Mouse (Mus musculus) limb, embryonic 13.5 days (tissue): ENCODE data around the gene Dnah2. TPM values are rescaled to one million over a fixed set of nuclear protein-coding genes. Genes with fewer than 3 reads are reported as not detected.
"Not testable (repeated sequence)": the region's sequence is repeated elsewhere in the genome, so short reads cannot be mapped to it uniquely, and the experiment has no call there.

ENCODE experiments used
- ATAC-seq: fragments of 200-750 bp; cut with Nextera tagmentation; 2 replicates; pipeline ENCODE4 v1.8.0; 2017; ENCODE audit warnings: low read depth, moderate number of reproducible peaks, moderate TSS enrichment; ENCODE audit not compliant: low FRiP score
- H3K27ac ChIP-seq: fragments of 300-500 bp; sonication (generic); 2 replicates; pipeline ENCODE4 v1.5.1; 2015; ENCODE audit warnings: inconsistent platforms, mild to moderate bottlenecking, moderate library complexity
- H3K27me3 ChIP-seq: fragments of 300-500 bp; sonication (generic); 2 replicates; pipeline ENCODE4 v1.6.1; 2015; ENCODE audit warnings: mild to moderate bottlenecking, inconsistent platforms
- H3K36me3 ChIP-seq: fragments of 300-500 bp; sonication (generic); 2 replicates; pipeline ENCODE4 v1.6.1; 2015; ENCODE audit warnings: inconsistent platforms, mild to moderate bottlenecking, moderate library complexity
- H3K4me1 ChIP-seq: fragments of 300-500 bp; sonication (generic); 2 replicates; pipeline ENCODE4 v1.6.1; 2015; ENCODE audit warnings: inconsistent platforms
- H3K4me2 ChIP-seq: fragments of 300-500 bp; sonication (generic); replicated peaks from 2 replicates; pipeline ENCODE4 v1.6.1; 2015; ENCODE audit warnings: inconsistent platforms, mild to moderate bottlenecking, moderate library complexity
- H3K4me3 ChIP-seq: fragments of 300-500 bp; sonication (generic); 2 replicates; pipeline ENCODE4 v1.5.1; 2015; ENCODE audit warnings: moderate library complexity, mild to moderate bottlenecking, inconsistent platforms
- H3K9ac ChIP-seq: fragments of 300-500 bp; sonication (generic); 2 replicates; pipeline ENCODE4 v1.6.1; 2015; ENCODE audit warnings: mild to moderate bottlenecking, inconsistent platforms
- H3K9me3 ChIP-seq: fragments of 300-500 bp; sonication (generic); 2 replicates; pipeline ENCODE4 v1.6.1; 2016; ENCODE audit warnings: inconsistent platforms
- WGBS: fragments of 180-500 bp; shearing (Covaris S2); methylation state at CpG from one replicate; pipeline ENCODE4 v1.1.7; 2015; 5-methylcytosine and 5-hydroxymethylcytosine counted together
- polyA plus RNA-seq: library from polyadenylated mRNA; unstranded; fragments of >200 nt; fragmentation: Nextera tagmentation; extraction: Ambion mirVana; gene quantifications from 2 replicates; pipeline ENCODE4 v1.2.1, GENCODE M21; 2015

The Dnah2 gene
- polyA plus RNA-seq, 1 experiment from 2014 or later: 2.4 TPM

- H3K27ac ChIP-seq: no peak overlapping the region
- H3K4me2 ChIP-seq: no peak overlapping the region
- peaks cover 37% of the 10 kb centered on the region for H3K4me1 ChIP-seq
- WGBS: 37% methylated on average over 3 of the region's 3 CpGs
- no peaks in the 10 kb centered on the region for H3K9me3 ChIP-seq
- H3K9ac ChIP-seq: no peak overlapping the region
- H3K27me3 ChIP-seq: 0 out of 2 replicates have a peak, but pooled peaks cover under 1% of the 10 kb centered on the region
- no peak overlapping the region for H3K4me3 ChIP-seq
- no peak for ATAC-seq
- H3K36me3 ChIP-seq: no peaks in the 10 kb centered on the region
Observed at GRCm38 (mm10) chr11:69543598-69543997, 5.3 kb downstream of the Dnah2 start.

- peaks cover 38% of the 10 kb centered on the region for H3K4me1 ChIP-seq
- WGBS: 64% methylated on average over 3 of the region's 3 CpGs
- not testable (repeated sequence) for ATAC-seq
Observed at GRCm38 (mm10) chr11:69541741-69542140, 7.2 kb downstream of the Dnah2 start.

GRCm38 (mm10) chr11:69540700-69541099, 8.2 kb downstream of the Dnah2 start:
- Histone ChIP-seq H3K4me2 (no peak overlapping the region), H3K27me3 (no peaks in the 10 kb centered on the region), H3K9ac (no peak overlapping the region), H3K36me3 (no peaks in the 10 kb centered on the region), H3K4me3 (no peak overlapping the region), H3K27ac (no peak overlapping the region), H3K9me3 (no peaks in the 10 kb centered on the region), H3K4me1 (peaks cover 37% of the 10 kb centered on the region)
- 86% methylated on average over 2 of the region's 2 CpGs for WGBS
- no peak for ATAC-seq

More at GRCm38 (mm10) chr11:69541741-69542140, 7.2 kb downstream of the Dnah2 start:
- not testable (repeated sequence) for H3K4me2 ChIP-seq, H3K9ac ChIP-seq, H3K27ac ChIP-seq, H3K27me3 ChIP-seq, H3K9me3 ChIP-seq, H3K4me3 ChIP-seq, H3K36me3 ChIP-seq

GRCm38 (mm10) chr11:69534990-69535389, 13.9 kb downstream of the Dnah2 start:
- no peak overlapping the region for H3K4me3 ChIP-seq
- no peaks in the 10 kb centered on the region for H3K36me3 ChIP-seq
- no peaks in the 10 kb centered on the region for H3K9me3 ChIP-seq
- no peaks in the 10 kb centered on the region for H3K27me3 ChIP-seq
- WGBS: 74% methylated on average over 1 of the region's 1 CpGs
- peaks cover 24% of the 10 kb centered on the region for H3K4me1 ChIP-seq
- no peak overlapping the region for H3K27ac ChIP-seq
- no peak overlapping the region for H3K4me2 ChIP-seq
- H3K9ac ChIP-seq: no peak overlapping the region
- ATAC-seq: no peak

GRCm38 (mm10) chr11:69532480-69533150, 16.3 kb downstream of the Dnah2 start:
- H3K9me3 ChIP-seq: no peaks in the 10 kb centered on the region
- no peaks in the 10 kb centered on the region for H3K27me3 ChIP-seq
- H3K27ac ChIP-seq: no peak overlapping the region
- no peaks in the 10 kb centered on the region for H3K36me3 ChIP-seq
- 72% methylated on average over 7 of the region's 7 CpGs for WGBS
- H3K4me3 ChIP-seq: no peak overlapping the region
- peaks cover 15% of the 10 kb centered on the region for H3K4me1 ChIP-seq
- no peak overlapping the region for H3K4me2 ChIP-seq
- ATAC-seq: no peak
- no peak overlapping the region for H3K9ac ChIP-seq

GRCm38 (mm10) chr11:69530755-69531154, 18.2 kb downstream of the Dnah2 start:
- not testable (repeated sequence) for H3K4me3 ChIP-seq, H3K27ac ChIP-seq, H3K9me3 ChIP-seq, H3K27me3 ChIP-seq, ATAC-seq, H3K4me2 ChIP-seq, H3K9ac ChIP-seq, H3K36me3 ChIP-seq
- peaks cover 15% of the 10 kb centered on the region for H3K4me1 ChIP-seq
- WGBS: 88% methylated on average over 6 of the region's 6 CpGs

- 93% methylated on average over 3 of the region's 3 CpGs for WGBS
- H3K4me1 ChIP-seq: peaks cover 15% of the 10 kb centered on the region
- H3K4me2 ChIP-seq, H3K9ac ChIP-seq, H3K9me3 ChIP-seq, ATAC-seq, H3K36me3 ChIP-seq, H3K4me3 ChIP-seq, H3K27ac ChIP-seq, H3K27me3 ChIP-seq: not testable (repeated sequence)
Observed at GRCm38 (mm10) chr11:69530281-69530680, 18.6 kb downstream of the Dnah2 start.

- H3K27ac ChIP-seq: no peak overlapping the region
- H3K4me1 ChIP-seq: peaks cover 15% of the 10 kb centered on the region
- WGBS: 81% methylated on average over 4 of the region's 4 CpGs
Observed at GRCm38 (mm10) chr11:69528031-69528390, 20.9 kb downstream of the Dnah2 start.

GRCm38 (mm10) chr11:69527098-69528030, 21.5 kb downstream of the Dnah2 start:
- no peaks in the 10 kb centered on the region for H3K27me3 ChIP-seq
- H3K36me3 ChIP-seq: no peaks in the 10 kb centered on the region
- peak overlapping the region; percentile 44 for H3K27ac ChIP-seq
- peak overlapping the region; percentile 34 for H3K4me3 ChIP-seq
- 0 out of 2 replicates have a peak, but pooled peaks have one; percentile 36 for ATAC-seq
- peaks cover 15% of the 10 kb centered on the region for H3K4me1 ChIP-seq
- H3K9ac ChIP-seq: peak overlapping the region; percentile 62
- 5% methylated on average over 30 of the region's 30 CpGs for whole genome bisulfite sequencing
- peak overlapping the region; percentile 64 for H3K4me2 ChIP-seq
- H3K9me3 ChIP-seq: no peaks in the 10 kb centered on the region

More at GRCm38 (mm10) chr11:69528031-69528390, 20.9 kb downstream of the Dnah2 start:
- Histone ChIP-seq H3K27me3 (no peaks in the 10 kb centered on the region), H3K4me2 (peak overlapping the region; percentile 64), H3K9me3 (no peaks in the 10 kb centered on the region), H3K4me3 (no peak overlapping the region), H3K36me3 (no peaks in the 10 kb centered on the region), H3K9ac (no peak overlapping the region)
- ATAC-seq: no peak

GRCm38 (mm10) chr11:69526631-69527030, 22.3 kb downstream of the Dnah2 start:
- 24% methylated on average over 4 of the region's 4 CpGs for WGBS
- H3K9ac ChIP-seq: peak overlapping the region; percentile 62
- no peak for ATAC-seq
- H3K4me3 ChIP-seq: peak overlapping the region; percentile 34
- no peaks in the 10 kb centered on the region for H3K27me3 ChIP-seq
- peak overlapping the region; percentile 64 for H3K4me2 ChIP-seq
- no peaks in the 10 kb centered on the region for H3K9me3 ChIP-seq
- H3K36me3 ChIP-seq: no peaks in the 10 kb centered on the region
- peak overlapping the region; percentile 44; the same call in 1 of the 2 replicates for H3K27ac ChIP-seq
- peaks cover 15% of the 10 kb centered on the region for H3K4me1 ChIP-seq

- no peak overlapping the region for H3K27ac ChIP-seq
- no peaks in the 10 kb centered on the region for H3K27me3 ChIP-seq
- ATAC-seq: no peak
- H3K4me2 ChIP-seq: no peak overlapping the region
- H3K4me1 ChIP-seq: peaks cover 15% of the 10 kb centered on the region
- 86% methylated on average over 9 of the region's 9 CpGs for WGBS
- H3K4me3 ChIP-seq: no peak overlapping the region
- H3K36me3 ChIP-seq: no peaks in the 10 kb centered on the region
- H3K9me3 ChIP-seq: no peaks in the 10 kb centered on the region
- no peak overlapping the region for H3K9ac ChIP-seq
Observed at GRCm38 (mm10) chr11:69525661-69526060, 23.2 kb downstream of the Dnah2 start.

GRCm38 (mm10) chr11:69523651-69524050, 25.3 kb downstream of the Dnah2 start:
- Histone ChIP-seq H3K27me3 (no peaks in the 10 kb centered on the region), H3K4me3 (no peak overlapping the region), H3K9me3 (no peaks in the 10 kb centered on the region), H3K36me3 (no peaks in the 10 kb centered on the region), H3K27ac (no peak overlapping the region), H3K4me1 (peaks cover 20% of the 10 kb centered on the region), H3K9ac (no peak overlapping the region), H3K4me2 (no peak overlapping the region)
- no peak for ATAC-seq
- WGBS: 85% methylated on average over 4 of the region's 4 CpGs
